Comparison of ENCODE assay signal across 37 mouse cellular contexts in the genomic region with DNA sequence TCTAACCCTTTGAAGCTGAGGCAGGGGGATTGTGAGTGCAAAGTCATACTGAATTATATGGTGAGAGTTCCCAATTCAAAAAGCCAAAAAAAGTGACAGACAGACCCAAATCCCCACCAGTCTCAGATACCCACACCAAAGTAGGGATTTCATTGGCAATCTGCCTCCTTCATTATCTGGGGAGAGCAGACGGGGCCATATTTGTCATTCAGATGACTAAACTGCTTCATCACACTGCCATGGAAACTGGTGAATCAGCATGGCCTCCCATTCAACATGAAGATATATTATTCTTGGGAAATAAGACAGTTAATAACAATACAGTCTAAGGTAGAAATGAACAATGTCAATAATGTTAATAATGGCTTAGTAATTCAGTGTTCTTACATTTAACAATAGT. TPM values are rescaled to one million over a fixed set of nuclear protein-coding genes. Genes with fewer than 3 reads are reported as not detected.
DNase-seq lines count a peak whose midpoint lies in the region; ATAC-seq and TF ChIP-seq lines count a peak whose summit lies in the region.
"Had no signal": no experiment of that assay in that cellular context is flagged by ENCODE, and none has a peak within 500 bp of the region (broad histone marks: within the 10 kb centered on the region; RNA-seq: fewer than 3 reads in every experiment).

No protein-coding gene starts in this region.

- H3K4me1 ChIP-seq in hindbrain, postnatal 0 days (ENCODE audit: insufficient read depth, low read length) = no peaks in the 10 kb centered on the region
- no peaks in the 10 kb centered on the region for H3K4me1 ChIP-seq in hindbrain, embryonic 14.5 days (replicated peaks; ENCODE audit: control insufficient read depth, insufficient read depth, low read length)
- H3K4me1 ChIP-seq: embryonic facial prominence, embryonic 13.5 days; forebrain, embryonic 12.5 days; heart, embryonic 10.5 days; midbrain, embryonic 15.5 days; neural tube, embryonic 15.5 days had no signal

- H3K4me2 ChIP-seq in hindbrain, postnatal 0 days (ENCODE audit: low read depth, low read length) = no peak overlapping the region
- H3K4me2 ChIP-seq in hindbrain, embryonic 14.5 days (replicated peaks) = no peak overlapping the region
- H3K4me2 ChIP-seq: embryonic facial prominence, embryonic 13.5 days; forebrain, embryonic 12.5 days; kidney, embryonic 15.5 days; midbrain, embryonic 15.5 days; neural tube, embryonic 15.5 days had no signal

- no peak for TF ChIP-seq POLR2A in brain, embryonic 14.5 days (IDR thresholded peaks at IDR 0.05; ENCODE audit: borderline replicate concordance, extremely low read depth, insufficient read depth, insufficient read length, poor library complexity, severe bottlenecking)

- no peaks in the 10 kb centered on the region for H3K36me3 ChIP-seq in hindbrain, postnatal 0 days (ENCODE audit: insufficient read depth, low read length)
- no peaks in the 10 kb centered on the region for H3K36me3 ChIP-seq in hindbrain, embryonic 14.5 days (replicated peaks; ENCODE audit: control insufficient read depth, insufficient read depth)
- H3K36me3 ChIP-seq: embryonic facial prominence, embryonic 13.5 days; forebrain, embryonic 12.5 days; heart, embryonic 10.5 days; kidney, embryonic 15.5 days; midbrain, embryonic 15.5 days; neural tube, embryonic 15.5 days had no signal

- TF ChIP-seq CTCF in hindbrain, postnatal 0 days (IDR thresholded peaks at IDR 0.05; ENCODE audit: low read depth) = no peak
- TF ChIP-seq CTCF in brain, embryonic 14.5 days (IDR thresholded peaks at IDR 0.05; ENCODE audit: borderline replicate concordance, extremely low read depth, insufficient read depth, insufficient read length) = no peak

- DNase-seq in hindbrain, postnatal 0 days (ENCODE audit: low spot score) = peak; percentile 30
- no peak for DNase-seq in hindbrain, embryonic 14.5 days (ENCODE audit: low spot score)
- peak; percentile 23 for DNase-seq in 416B (ENCODE audit: low read depth)
- peak; percentile 35 for DNase-seq in Muller cell, postnatal 12 days (ENCODE audit: inconsistent ontology term)
- peak; percentile 47 for DNase-seq in brain, embryonic 14.5 days (ENCODE audit: low read depth)
- DNase-seq in urinary bladder, postnatal 36 days (ENCODE audit: low spot score in 2 of 2) = no peak
- no peak for DNase-seq in cerebellum, postnatal 36 days
- DNase-seq: cerebellum, adult 11 months; cerebellum, postnatal 14 days; embryo, embryonic 11 days; gastrocnemius, postnatal 10 days; kidney, adult 11 months; kidney, postnatal 36 days; layer of hippocampus, postnatal 36 days; right cerebral cortex, adult 18-20 months; thymus, adult 2 months; thymus, postnatal 4 days had no signal

- H3K9me3 ChIP-seq in hindbrain, postnatal 0 days (ENCODE audit: low read length) = no peaks in the 10 kb centered on the region
- H3K9me3 ChIP-seq in hindbrain, embryonic 14.5 days (ENCODE audit: control insufficient read depth, low read length) = no peaks in the 10 kb centered on the region
- H3K9me3 ChIP-seq: embryonic facial prominence, embryonic 13.5 days; forebrain, embryonic 12.5 days; heart, embryonic 10.5 days; kidney, embryonic 15.5 days; midbrain, embryonic 15.5 days; neural tube, embryonic 15.5 days had no signal

- no peak for ATAC-seq in hindbrain, postnatal 0 days
- ATAC-seq in hindbrain, embryonic 14.5 days (ENCODE audit: low FRiP score) = no peak
- ATAC-seq: hindbrain, embryonic 16.5 days; midbrain, embryonic 15.5 days; Patski had no signal

- no peak overlapping the region for H3K27ac ChIP-seq in hindbrain, postnatal 0 days
- H3K27ac ChIP-seq in hindbrain, embryonic 14.5 days = no peak overlapping the region
- H3K27ac ChIP-seq: embryonic facial prominence, embryonic 13.5 days; forebrain, embryonic 12.5 days; heart, embryonic 10.5 days; kidney, embryonic 15.5 days; macrophage; midbrain, embryonic 15.5 days; neural tube, embryonic 15.5 days had no signal

- no peaks in the 10 kb centered on the region for H3K27me3 ChIP-seq in hindbrain, postnatal 0 days (ENCODE audit: insufficient read depth, low read length)
- H3K27me3 ChIP-seq in hindbrain, embryonic 14.5 days (ENCODE audit: control insufficient read depth, insufficient read depth, low read length) = peaks cover 1% of the 10 kb centered on the region; the same call in 1 of the 2 replicates
- H3K27me3 ChIP-seq: embryonic facial prominence, embryonic 13.5 days; forebrain, embryonic 12.5 days; kidney, embryonic 15.5 days; midbrain, embryonic 15.5 days; neural tube, embryonic 15.5 days; Patski had no signal

- no peak overlapping the region for H3K9ac ChIP-seq in hindbrain, postnatal 0 days (replicated peaks; ENCODE audit: low read length)
- H3K9ac ChIP-seq in hindbrain, embryonic 14.5 days = no peak overlapping the region
- H3K9ac ChIP-seq: embryonic facial prominence, embryonic 13.5 days; forebrain, embryonic 12.5 days; kidney, embryonic 15.5 days; midbrain, embryonic 15.5 days; neural tube, embryonic 15.5 days had no signal

- no peak overlapping the region for H3K4me3 ChIP-seq in hindbrain, postnatal 0 days (ENCODE audit: low read length)
- no peak overlapping the region for H3K4me3 ChIP-seq in hindbrain, embryonic 14.5 days (replicated peaks; ENCODE audit: low read length)
- H3K4me3 ChIP-seq: embryonic facial prominence, embryonic 13.5 days; erythroblast, embryonic 14.5 days; forebrain, embryonic 12.5 days; heart, embryonic 10.5 days; kidney, embryonic 15.5 days; midbrain, embryonic 15.5 days; neural tube, embryonic 15.5 days had no signal

- 18% methylated on average over 1 of the region's 1 CpGs for WGBS in hindbrain, postnatal 0 days
- WGBS in hindbrain, embryonic 14.5 days = 29% methylated on average over 1 of the region's 1 CpGs

RNA-seq across cellular contexts. Expression of gene Txn1, which starts 7.9 kb away (rescaled TPM):
- total RNA-seq in hindbrain, postnatal 0 days (2014; rRNA removed) = 93.5 and 113 TPM in 2 replicates
- 360 and 370 TPM in 2 replicates for polyA plus RNA-seq in hindbrain, postnatal 0 days (2015; fragmentation: Nextera tagmentation; extraction: Ambion mirVana)
- 300 and 316 TPM in 2 replicates for polyA plus RNA-seq in hindbrain, embryonic 14.5 days (2014; fragmentation: Nextera tagmentation; extraction: Ambion mirVana)
- polyA plus RNA-seq in brain, embryonic 14.5 days (2012; rRNA removed) = 157 and 205 TPM in 2 replicates

RNA-seq across cellular contexts. Expression of gene Txndc8, which starts 44.8 kb away (rescaled TPM):
- not detected in 2 replicates for total RNA-seq in hindbrain, postnatal 0 days (2014; rRNA removed)
- not detected in 2 replicates for polyA plus RNA-seq in hindbrain, postnatal 0 days (2015; fragmentation: Nextera tagmentation; extraction: Ambion mirVana)
- polyA plus RNA-seq in hindbrain, embryonic 14.5 days (2014; fragmentation: Nextera tagmentation; extraction: Ambion mirVana) = not detected in 2 replicates
- not detected in 2 replicates for polyA plus RNA-seq in brain, embryonic 14.5 days (2012; rRNA removed)
- total RNA-seq: gastrocnemius, postnatal 10 days; granulocyte monocyte progenitor cell, adult 5-6 weeks; hematopoietic stem cell, adult 5-6 weeks; layer of hippocampus, adult 8-10 months; layer of hippocampus, postnatal 36 days; left cerebral cortex, postnatal 10 days; liver, adult 2 months had no signal
- polyA plus RNA-seq: embryonic facial prominence, embryonic 13.5 days; erythroblast, embryonic 14.5 days; forebrain, embryonic 12.5 days; heart, embryonic 10.5 days; heart, embryonic 16.5 days; hindbrain, embryonic 16.5 days; kidney, embryonic 15.5 days; limb, embryonic 11.5 days; liver, adult 2 months; liver, embryonic 16.5 days; lung, embryonic 16.5 days; macrophage; midbrain, embryonic 15.5 days; neural tube, embryonic 15.5 days; Patski; stomach, embryonic 16.5 days; thymus, adult 2 months had no signal

RNA-seq across cellular contexts. Expression of gene D630039A03Rik, which starts 48.0 kb away (rescaled TPM):
- 0.50 and 0.52 TPM in 2 replicates for total RNA-seq in hindbrain, postnatal 0 days (2014; rRNA removed)
- polyA plus RNA-seq in hindbrain, postnatal 0 days (2015; fragmentation: Nextera tagmentation; extraction: Ambion mirVana) = 0.49 and 0.54 TPM in 2 replicates
- polyA plus RNA-seq in hindbrain, embryonic 14.5 days (2014; fragmentation: Nextera tagmentation; extraction: Ambion mirVana) = 0.07 and 0.21 TPM in 2 replicates
- polyA plus RNA-seq in brain, embryonic 14.5 days (2012; rRNA removed) = 0.04 and 0.05 TPM in 2 replicates
- total RNA-seq: granulocyte monocyte progenitor cell, adult 5-6 weeks had no signal
- polyA plus RNA-seq: erythroblast, embryonic 14.5 days; forebrain, embryonic 12.5 days; macrophage had no signal

Comparison
In these comparisons a context has a peak if more than half of its experiments do, and no peak if none do; other contexts are left out.
1. DNase-seq: peak in hindbrain, postnatal 0 days (single experiment), 416B (single experiment), Muller cell, postnatal 12 days (single experiment) and brain, embryonic 14.5 days (single experiment); none in hindbrain, embryonic 14.5 days (single experiment), urinary bladder, postnatal 36 days (0 of 2) and cerebellum, postnatal 36 days (0 of 2).